In genomic region chr3:109562268-109562667, GRCm38 (mm10) we compare ENCODE assay signal across 11 mouse cellular contexts.
"Had no signal": no experiment of that assay in that cellular context is flagged by ENCODE, and none has a peak within 500 bp of the region (broad histone marks: within the 10 kb centered on the region; RNA-seq: fewer than 3 reads in every experiment).

No protein-coding gene starts in this region.

- H3K9me3 ChIP-seq: limb, embryonic 13.5 days; neural tube, embryonic 13.5 days had no signal

- H3K27me3 ChIP-seq: limb, embryonic 13.5 days; neural tube, embryonic 13.5 days had no signal

- H3K4me3 ChIP-seq: limb, embryonic 13.5 days; neural tube, embryonic 13.5 days had no signal

- H3K36me3 ChIP-seq: limb, embryonic 13.5 days; neural tube, embryonic 13.5 days had no signal

- H3K4me2 ChIP-seq: limb, embryonic 13.5 days; neural tube, embryonic 13.5 days had no signal

- ATAC-seq: midbrain, embryonic 16.5 days had no signal

- H3K27ac ChIP-seq: limb, embryonic 13.5 days; liver, embryonic 14.5 days; neural tube, embryonic 13.5 days had no signal

- DNase-seq: kidney, adult 11 months; left cerebral cortex, postnatal 4 days; lung, adult 18-20 months; right cerebral cortex, postnatal 4 days; spleen, adult 18-20 months; thymus, adult 2 months; thymus, postnatal 25 days had no signal

- H3K4me1 ChIP-seq: limb, embryonic 13.5 days had no signal

- H3K9ac ChIP-seq: limb, embryonic 13.5 days; liver, embryonic 14.5 days; neural tube, embryonic 13.5 days had no signal
